Mouse (Mus musculus): ENCODE measurements at regions not wholly inside any gene's neighbourhood (a gene's known extent, or its start where the extent isn't known, plus 50 kb on each side); places are given as distances from the start of the nearest gene placed in this dataset.
"Not testable (repeated sequence)": the region's sequence is repeated elsewhere in the genome, so short reads cannot be mapped to it uniquely, and the experiment has no call there.

DNA sequence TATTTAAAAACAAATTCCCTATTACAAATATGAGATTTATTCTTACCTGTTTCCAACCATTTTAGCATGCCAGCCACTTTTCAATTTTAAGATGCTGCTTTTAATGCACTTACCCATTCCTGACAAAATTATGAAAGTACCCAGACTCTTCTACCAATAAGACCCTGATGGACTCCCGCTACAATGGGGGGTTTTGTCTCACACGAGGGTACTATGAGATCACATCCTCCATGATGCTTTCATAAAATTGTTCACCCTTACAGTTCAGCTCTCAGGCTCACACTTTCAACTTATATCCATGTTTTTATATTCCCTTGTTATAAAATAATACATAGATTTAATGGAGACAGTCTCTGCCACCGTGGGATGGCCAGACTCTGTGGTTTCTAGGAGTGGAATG is 68.1 kb upstream of the Adamts18 start:
- DNase-seq, result no peak

DNA sequence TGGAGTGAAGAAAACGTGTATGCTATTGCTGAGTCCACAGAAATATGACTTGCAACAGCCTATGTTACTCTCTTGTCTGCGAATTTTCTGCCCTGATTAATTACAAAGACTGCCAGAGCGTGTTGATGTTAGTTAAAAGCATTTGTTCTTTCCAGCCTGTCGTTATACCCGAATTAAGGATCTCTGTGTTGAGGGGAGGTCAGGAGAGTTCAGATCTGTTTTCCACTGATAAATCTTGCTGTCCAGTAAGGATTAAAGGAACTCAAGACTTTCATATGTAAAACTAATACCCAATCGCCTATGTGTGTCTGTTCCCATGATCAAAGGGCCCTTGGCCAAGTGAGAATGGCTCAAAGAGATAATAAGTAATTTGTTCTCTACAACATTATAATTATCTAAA is 68.7 kb upstream of the Adamts18 start:
- no peak for DNase-seq

DNA sequence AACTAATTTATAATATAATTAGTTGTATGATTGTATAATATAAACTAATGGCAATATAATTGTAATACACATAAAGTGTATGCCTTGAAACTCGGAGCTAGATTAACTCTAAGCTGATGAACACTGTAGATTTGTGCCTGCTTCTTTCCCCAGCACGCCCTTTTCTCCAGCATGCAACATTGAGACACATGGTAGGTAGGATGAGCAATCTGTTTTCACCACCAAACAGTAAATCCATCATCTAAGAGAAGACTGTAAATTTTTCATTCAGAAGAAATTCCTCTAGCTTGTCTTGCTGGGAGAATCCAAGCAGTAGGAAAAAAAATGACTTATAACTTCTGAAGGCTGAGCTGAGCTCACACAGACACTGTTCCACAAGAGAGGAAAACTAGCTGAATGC is 71.8 kb upstream of the Adamts18 start:
- DNase-seq, result no peak

DNA sequence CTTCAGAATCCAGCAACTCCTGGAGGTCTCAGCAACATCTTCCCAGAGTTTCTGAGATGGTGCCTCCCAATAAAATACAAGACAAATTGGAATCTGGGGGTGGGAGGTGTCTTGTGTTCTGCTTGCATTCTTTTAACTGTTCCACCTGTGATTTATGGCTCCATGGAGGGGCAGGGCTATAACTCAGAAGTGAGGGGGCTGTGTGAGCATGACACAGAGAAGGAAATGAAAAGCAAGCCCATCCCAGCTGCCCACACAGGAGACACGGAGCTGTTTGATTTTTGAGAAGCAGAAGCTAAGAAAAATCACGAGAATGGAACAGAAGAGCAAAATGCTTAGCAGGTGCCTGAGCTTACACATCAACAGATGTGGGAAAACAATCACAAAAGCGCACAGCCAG is 74.8 kb upstream of the Adamts18 start:
- DNase-seq, result no peak

DNA sequence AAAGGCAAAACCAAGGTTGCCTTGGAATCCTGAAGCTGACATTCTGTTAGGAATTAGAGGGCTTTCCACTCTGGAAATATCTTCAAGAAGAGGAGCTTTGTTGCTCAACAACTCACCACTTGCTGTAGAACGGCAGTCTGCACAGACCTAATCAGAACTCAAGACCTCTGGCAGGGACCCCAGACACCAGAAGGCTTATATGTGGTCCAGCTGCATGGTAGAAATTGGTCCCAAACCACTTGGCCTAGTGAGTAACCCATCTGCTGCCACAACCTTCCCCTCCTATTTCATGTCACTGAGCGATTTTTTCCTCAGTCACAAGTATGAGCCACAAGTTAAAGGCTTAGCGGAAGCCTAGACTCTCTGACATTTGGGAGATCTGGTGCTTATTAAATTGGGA is 105.2 kb upstream of the Adamts18 start:
- DNase-seq, result peak in 1 of 2 experiments; percentile 29

DNA sequence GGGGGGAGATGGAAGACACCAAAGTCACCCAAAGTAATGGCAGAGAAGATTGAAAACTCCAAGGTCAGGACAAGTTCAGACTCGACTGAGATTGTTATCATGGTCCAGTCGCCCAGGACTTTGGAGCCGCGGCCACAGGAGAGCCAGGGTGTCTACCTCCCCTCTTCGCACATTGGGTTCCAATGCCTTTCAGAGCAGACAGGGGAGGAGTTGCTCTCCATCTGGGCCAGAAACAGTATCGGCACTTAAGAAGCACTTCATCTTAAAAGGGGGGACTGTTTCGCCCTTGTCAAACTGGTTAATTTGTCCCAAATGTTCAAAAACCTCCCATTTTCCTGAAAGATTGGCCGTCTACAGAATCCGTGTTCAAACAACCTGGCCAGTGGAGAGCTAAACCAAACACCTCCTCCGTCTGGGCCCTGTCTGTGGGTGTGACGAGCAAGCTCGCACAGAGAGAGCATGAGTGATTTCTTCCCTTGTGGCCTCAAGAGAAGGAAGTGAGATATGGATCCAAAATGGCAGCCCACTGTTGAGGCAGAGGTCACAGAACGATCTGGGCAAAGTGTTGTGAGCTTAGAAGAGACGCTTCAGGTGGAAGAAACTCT is 108.0 kb upstream of the Adamts18 start:
- no peak for DNase-seq

DNA sequence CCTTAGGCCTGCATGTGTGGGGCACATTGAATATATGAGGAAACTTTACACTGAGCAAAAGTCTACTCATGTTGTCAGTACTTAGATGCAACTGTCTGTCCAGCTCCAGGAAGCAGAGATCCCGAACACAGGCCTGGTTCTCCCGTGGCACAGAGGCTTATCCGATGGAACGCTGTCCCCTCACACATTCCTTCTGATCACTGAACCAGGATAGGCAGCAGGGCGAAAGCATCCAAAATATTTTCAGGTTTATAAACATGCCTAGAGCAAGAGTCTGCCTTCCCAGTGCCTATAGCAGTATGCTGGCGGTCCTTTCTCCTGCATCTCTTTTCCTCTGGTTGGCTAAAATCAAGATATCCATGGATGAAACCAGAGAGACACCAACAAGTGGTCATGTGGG is 109.3 kb upstream of the Adamts18 start:
- no peak for DNase-seq

DNA sequence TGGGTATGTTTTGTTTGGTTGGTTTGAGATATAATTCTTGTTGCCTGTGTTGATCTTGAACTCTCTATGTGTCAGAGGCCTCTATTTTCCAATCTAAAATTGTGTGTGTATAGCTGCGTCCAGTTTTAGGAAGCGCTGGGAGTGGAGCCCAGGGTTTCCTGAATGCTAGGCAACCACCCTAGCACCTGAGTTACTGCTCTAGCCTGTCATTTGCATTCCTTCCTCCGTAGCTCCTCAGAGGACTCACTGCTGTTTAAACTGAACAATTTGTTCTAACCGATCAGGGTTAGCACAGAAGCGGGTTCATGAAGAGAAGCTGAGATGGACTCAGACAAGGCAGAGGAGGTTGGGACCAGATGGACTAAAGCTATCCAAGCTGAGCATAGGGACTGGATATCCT is 127.3 kb upstream of the Adamts18 start:
- DNase-seq, result no peak

DNA sequence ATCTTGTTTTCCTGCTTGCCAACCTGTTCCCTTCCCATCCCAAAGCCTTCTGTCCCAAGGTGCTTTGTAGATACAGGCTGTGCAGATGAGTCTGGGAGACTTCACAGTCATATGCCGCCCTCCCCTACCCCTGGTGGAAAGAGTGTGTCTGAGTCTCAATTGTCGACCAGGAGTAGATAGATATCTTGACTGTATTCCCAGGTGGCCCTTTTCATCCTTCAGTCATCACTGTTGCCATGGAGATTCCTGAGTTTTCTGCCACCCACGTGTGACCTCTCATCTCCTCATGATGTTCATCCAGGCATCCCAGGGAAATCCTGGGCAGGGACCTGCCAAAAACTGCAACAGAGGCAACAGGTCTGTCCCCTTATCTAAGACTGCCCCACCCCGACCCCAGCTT is 128.1 kb upstream of the Adamts18 start:
- DNase-seq, result no peak

DNA sequence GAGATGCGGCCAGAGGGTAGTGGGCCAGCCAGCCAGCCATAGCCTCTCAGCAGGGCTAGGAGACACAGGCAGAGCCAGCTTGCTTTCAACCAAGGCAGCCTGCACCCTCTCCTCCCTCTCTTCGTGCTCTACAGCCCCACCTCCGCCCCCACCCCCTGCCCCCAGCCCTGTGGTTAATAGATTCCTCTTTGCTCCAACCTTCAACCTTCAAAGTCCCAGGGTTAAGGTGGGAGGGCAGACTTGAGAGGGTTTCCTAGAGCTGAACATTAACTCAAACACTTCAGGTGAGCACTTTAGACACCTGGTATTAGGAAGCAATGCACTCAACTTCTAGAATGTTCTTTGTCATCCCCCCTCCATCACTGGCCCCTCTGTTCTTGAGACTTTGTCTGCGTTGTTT is 128.5 kb upstream of the Adamts18 start:
- DNase-seq, result no peak

DNA sequence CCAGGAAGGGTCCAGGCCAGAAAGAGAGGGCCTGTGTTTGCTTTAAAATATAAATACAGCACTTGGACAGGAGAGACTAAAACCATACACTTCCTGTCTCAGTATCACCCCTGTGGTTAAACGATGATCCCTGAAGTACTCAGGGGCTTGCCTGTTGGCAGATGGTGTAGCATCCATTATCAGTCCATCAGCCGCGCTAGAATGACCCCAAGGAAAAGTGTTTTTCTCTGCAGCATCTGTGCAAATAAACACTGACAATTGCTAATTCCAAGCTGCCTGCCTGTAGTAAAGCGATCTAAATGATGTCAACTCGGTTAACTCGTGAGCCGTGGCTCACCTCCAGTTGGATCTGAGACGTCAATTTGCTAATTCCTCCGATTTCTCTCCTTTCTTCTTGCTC is 130.4 kb upstream of the Adamts18 start:
- DNase-seq, result no peak

DNA sequence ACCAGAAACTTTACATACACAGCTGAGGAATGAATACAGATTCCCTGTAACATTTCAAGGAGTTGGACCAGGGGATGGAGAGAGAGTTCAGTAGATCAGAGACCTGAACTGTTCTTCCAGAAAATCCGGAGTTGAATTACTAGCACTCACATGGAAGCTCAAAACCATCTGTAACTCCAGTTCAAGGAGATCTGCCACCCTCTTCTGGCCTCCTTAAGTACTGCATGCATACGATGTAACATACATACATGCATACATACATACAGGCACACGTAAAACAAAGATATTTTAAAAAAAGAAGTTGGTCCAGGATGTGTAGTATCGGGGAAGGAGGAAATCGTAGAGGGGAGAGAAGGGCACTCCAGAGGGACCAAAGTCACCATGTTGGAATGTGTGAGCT is 131.3 kb upstream of the Adamts18 start:
- no peak for DNase-seq

DNA sequence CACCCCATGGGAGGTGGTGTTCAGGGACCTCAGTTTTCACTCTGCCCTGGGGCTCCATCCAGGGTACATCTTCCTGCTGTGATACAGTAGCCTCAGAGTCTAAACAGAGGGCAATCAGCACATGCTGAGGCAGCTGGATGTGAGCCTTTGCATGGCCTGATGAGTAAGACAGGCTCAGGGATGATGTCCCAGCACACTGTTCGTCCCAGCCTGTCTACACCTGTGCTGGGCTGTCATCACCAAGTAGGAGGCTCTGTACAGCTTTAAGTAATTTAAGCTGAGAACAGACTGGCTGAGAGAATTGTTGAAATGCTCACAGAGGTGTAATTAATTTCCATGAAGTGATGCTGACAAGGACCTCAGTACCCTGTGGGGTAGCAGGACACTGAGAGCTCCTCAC is 132.8 kb upstream of the Adamts18 start:
- no peak for DNase-seq

DNA sequence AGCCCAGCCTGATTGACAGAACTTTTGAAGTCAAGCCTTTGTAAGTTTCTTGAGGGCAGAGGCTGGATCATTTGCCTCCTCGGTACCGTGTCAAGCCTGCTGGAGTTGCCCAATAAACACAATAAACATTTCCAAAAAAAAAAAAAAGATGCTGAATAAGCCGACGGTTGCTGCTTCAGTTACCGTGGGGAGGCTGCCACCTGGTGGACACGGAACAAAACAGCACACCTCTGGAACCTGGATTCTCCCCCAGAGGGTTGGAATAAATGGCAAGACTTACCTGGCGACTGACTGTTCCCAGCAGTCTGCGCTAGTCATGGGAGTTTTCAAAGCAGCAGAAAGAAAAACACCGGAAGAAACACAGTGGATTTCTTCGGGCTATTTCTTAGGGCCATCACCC is 136.3 kb upstream of the Adamts18 start:
- peak; percentile 82 for DNase-seq

DNA sequence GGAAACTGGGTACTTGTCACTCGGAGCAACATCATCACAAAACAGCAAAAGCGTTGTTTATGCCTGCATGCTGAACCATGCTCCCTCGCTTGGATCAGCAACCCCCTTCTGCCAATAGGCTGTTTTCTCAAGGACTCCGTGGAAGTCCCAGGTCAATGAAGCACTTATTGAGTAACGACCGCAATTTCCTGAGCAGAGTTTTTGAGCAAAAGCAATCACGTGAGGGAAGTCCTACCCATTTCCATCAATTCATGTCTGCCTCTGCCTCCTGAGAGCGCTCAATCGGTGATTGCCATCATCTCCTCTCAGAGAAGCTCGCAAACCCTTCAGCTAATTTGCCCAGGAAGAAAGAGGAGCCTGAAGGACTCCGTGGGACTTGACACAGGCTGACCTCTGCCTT is 136.9 kb upstream of the Adamts18 start:
- no peak for DNase-seq

DNA sequence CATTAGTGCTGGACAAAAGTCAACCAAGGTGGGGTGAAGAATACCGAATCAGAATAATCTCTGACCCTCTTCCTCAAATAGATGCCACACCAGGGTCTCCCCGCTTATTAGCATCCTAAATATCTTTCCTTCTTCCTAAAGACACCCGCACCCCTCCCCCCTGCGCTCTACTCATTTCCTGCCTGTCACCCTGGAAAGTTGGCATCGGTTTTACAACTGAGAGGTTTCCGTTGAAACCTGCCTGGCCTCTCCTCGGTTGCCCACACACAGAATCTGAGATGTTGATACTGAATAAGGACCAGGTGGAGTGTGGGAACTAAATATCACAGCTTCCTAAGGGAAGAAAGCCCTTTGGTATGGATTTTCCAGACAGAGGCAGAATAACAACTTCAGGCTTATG is 137.4 kb upstream of the Adamts18 start:
- peak; percentile 16 to 26 for DNase-seq

DNA sequence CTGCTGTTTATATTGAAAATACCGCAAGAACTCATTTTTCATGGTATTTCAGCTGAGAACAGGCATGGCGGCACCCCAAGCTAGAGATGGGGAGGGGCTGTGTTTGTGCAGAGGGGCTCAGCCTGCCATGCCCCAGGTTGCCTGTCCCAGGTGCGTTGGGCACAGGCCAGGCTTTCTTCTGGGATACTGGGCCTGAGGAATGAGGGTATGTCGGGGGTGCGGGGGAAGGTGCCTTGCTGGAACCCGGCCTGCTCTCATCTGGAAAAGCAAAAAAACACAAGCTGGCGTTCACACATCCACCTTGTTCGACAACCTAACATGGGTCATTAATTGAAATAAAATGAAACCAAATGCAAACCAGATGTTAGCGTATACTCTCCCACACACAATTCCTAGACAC is 142.2 kb upstream of the Adamts18 start:
- no peak for DNase-seq

DNA sequence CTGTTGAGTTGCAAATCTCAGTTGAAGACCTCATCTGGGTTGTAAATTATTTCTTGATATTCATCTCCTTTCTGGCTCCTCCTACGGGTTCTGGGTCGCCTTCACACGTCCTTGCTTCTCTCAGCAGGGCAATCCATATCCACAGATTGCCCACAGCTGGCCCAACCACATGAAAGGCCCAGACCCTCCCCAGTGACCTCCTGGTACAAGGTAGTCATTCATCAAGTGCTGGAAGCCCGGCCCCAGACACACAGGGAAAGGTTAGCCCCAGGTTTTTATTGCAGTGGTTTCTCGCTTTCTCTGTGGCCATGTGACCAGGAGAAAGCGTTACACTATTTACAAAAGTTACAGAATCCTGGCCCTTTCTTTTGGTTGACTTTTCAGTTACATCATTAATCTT is 134.5 kb upstream of the Nudt7 start:
- peak; percentile 14 to 25 for DNase-seq

DNA sequence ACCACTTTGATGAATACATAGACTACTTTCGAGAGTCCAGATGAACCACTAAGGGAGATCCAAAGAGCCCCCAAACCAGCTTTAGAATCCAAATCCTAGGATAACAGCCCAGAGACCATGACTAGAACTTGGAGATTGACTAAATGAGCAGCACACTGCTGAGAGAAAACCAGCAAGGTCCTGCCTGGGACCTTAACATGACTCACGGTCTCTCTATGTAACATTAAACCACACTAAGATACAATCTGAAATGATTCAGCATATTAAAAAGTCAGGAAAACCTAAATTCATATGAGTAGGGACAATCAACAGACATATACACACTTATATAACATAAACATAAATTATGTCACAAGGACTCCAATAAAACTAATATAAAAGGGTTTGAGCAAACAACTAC is 131.7 kb upstream of the Nudt7 start:
- no peak for DNase-seq

DNA sequence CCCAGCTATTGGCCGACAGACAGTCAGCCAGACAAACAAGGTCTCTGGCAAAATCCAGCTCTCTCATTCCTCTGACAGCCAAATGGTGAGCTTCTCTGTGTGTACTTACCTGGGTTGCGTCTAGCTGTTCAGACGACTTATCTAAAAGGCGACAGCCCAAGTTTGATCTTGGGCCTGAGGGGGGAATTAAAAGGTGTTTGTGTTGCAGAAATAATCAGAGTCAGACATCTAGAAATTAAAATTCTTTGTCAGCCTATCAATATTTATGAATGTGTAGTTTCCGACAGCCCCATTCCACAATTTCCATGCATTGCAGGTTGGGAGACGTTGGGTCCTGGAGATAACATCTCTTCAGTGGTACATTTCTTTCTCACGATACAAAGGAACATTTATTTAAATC is 128.9 kb upstream of the Nudt7 start:
- no peak for DNase-seq

DNA sequence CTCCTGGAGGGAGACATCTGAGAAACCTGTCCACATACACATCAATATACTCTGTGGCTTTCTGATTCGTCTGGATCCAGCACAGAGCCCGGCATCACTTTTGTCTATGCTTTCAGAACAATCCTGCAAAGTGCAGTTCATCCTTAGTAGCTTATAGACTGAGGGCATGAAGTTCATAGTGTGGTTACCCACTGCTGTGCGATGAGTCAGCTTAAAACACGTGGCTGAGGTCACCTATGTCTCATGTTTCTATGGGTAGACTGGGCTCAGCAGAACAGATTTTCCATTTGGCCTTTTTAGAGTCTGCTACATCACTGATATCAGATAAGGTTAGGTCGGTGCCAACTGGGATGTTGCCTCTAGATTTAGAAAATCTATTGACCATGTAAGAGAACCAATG is 126.8 kb upstream of the Nudt7 start:
- no peak for DNase-seq

DNA sequence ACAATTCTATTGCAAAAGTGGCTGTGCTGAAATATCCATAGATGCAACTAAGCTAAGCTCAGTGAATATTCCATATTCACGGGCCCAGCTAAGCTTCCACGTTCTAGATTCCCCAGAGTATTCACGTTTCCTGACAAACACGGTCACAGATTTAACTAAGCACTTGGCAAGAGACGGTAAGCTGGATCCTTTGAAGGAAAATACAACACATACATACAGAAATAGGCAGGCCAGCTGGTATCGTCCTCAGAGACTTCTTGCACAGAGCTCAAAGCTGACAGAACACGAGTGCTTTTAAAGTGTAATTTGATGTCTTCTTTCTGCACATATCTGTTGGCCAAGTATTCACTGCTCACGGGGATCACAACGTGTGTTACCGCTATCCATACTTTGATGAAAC is 126.3 kb upstream of the Nudt7 start:
- no peak for DNase-seq

DNA sequence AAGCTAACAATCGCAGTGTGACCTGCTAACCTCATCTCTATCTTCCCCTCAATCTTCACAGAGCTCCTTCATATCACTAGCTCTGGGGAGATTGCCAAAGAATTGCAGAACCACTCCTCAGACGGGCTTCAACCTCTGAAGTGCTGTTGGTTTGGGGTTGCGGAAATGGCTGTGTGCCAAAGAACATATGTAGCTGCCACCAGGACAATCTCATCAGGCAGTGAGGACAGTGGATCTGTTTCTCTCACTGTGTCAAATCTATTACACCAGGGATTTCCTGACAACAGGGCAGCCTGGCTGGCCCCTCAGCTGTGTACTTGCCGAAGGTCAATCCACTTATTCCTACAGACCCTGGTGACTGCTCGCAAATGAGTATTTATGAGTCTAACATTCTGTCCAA is 115.0 kb upstream of the Nudt7 start:
- DNase-seq, result peak; percentile 67 to 76

DNA sequence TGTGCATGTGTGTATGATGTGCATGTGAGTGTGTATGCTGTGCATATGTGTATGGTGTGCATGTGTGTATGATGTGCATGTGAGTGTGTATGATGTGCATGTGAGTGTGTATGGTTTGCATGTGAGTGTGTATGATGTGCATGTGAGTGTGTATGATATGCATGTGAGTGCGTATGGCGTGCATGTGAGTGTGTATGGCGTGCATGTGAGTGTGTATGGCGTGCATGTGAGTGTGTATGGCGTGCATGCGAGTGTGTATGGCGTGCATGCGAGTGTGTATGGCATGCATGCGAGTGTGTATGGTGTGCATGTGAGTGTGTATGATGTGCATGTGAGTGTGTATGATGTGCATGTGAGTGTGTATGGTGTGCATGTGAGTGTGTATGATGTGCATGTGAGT is 103.2 kb upstream of the Nudt7 start:
- not testable (repeated sequence) for DNase-seq

DNA sequence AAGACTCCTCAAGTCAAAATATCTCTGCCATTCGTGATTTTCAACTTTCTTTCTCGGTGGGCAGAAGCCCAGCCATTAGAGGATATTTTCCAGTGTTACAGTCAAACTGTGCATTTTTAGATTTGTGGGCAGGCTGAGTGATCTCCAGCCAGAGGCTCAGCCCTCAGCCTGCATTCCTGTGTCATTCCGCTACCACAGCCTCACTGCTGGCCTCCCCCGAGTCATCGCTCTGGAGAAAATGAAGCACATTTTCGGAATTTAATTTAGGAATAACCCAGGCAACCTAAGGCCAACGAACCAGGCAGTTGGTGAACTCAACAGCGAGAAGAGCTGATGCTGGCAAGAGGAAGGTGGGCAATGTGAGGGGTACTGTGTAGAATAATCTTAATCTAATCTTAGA is 80.9 kb upstream of the Nudt7 start:
- DNase-seq, result peak; percentile 7 to 17

DNA sequence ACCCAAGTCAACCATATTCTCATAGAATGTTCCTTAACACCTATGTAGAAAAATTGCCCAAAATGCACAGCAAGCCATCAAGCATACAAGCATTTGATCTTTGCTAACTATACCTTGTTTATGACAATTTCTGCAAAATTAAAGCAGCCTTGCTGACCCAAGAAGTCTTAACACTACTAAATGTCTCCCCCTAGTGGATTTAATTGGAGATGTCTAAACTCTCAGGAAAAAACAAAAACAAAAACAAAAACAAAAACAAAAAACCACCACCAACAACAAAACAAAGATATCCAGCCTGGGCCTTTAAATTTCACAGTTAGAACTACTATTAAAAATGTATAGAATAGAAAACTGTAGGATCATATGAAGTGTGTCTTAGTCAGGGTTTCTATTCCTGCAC is 69.8 kb upstream of the Nudt7 start:
- DNase-seq, result no peak
